Mouse (Mus musculus): ENCODE data around the gene Grk4.

Gene Grk4

GRCm38 (mm10) chr5:34659686-34660590, at the start of gene Grk4, which contains the start of gene Nop14:
Gene Grk4 (plus strand): TSS chr5:34660379.
Gene Nop14 (minus strand): TSS chr5:34660148.
- DNase-seq = peak; percentile 100

GRCm38 (mm10) chr5:34632996-34633395, 27.2 kb upstream of the Grk4 start:
- DNase-seq = no peak

- DNase-seq = no peak
Observed at GRCm38 (mm10) chr5:34633641-34634040, 26.5 kb upstream of the Grk4 start.

GRCm38 (mm10) chr5:34634746-34635400, 25.3 kb upstream of the Grk4 start:
- no peak for DNase-seq

GRCm38 (mm10) chr5:34635665-34636192, 24.4 kb upstream of the Grk4 start:
- DNase-seq = no peak

- DNase-seq = peak; percentile 72 to 81
Observed at GRCm38 (mm10) chr5:34636481-34637287, 23.5 kb upstream of the Grk4 start, which contains the start of gene Mfsd10. Gene Mfsd10 (minus strand): TSS chr5:34637212.

GRCm38 (mm10) chr5:34637591-34638156, 22.5 kb upstream of the Grk4 start:
- DNase-seq = no peak

- DNase-seq = peak; percentile 44 to 60
Observed at GRCm38 (mm10) chr5:34641991-34642390, 18.2 kb upstream of the Grk4 start.

GRCm38 (mm10) chr5:34642932-34643331, 17.2 kb upstream of the Grk4 start:
- DNase-seq = peak; percentile 46 to 67

GRCm38 (mm10) chr5:34647581-34647980, 12.6 kb upstream of the Grk4 start:
- peak in 1 of 2 experiments; percentile 74 for DNase-seq

- no peak for DNase-seq
Observed at GRCm38 (mm10) chr5:34652961-34653360, 7.2 kb upstream of the Grk4 start.

GRCm38 (mm10) chr5:34654881-34655280, 5.3 kb upstream of the Grk4 start:
- no peak for DNase-seq

- DNase-seq = no peak
Observed at GRCm38 (mm10) chr5:34657556-34657955, 2.6 kb upstream of the Grk4 start.

- peak in 1 of 2 experiments; percentile 51 for DNase-seq
Observed at GRCm38 (mm10) chr5:34660591-34661130, 482 bp downstream of the Grk4 start.

- DNase-seq = no peak
Observed at GRCm38 (mm10) chr5:34661909-34662308, 1.7 kb downstream of the Grk4 start.

GRCm38 (mm10) chr5:34663231-34663630, 3.1 kb downstream of the Grk4 start:
- no peak for DNase-seq

GRCm38 (mm10) chr5:34669493-34669892, 9.3 kb downstream of the Grk4 start:
- DNase-seq = peak in 1 of 2 experiments; percentile 17

- peak in 1 of 2 experiments; percentile 37 for DNase-seq
Observed at GRCm38 (mm10) chr5:34670280-34670679, 10.1 kb downstream of the Grk4 start.

GRCm38 (mm10) chr5:34689868-34690267, 29.7 kb downstream of the Grk4 start:
- DNase-seq = no peak

GRCm38 (mm10) chr5:34692782-34693181, 32.6 kb downstream of the Grk4 start:
- no peak for DNase-seq

GRCm38 (mm10) chr5:34695521-34695920, 35.3 kb downstream of the Grk4 start:
- DNase-seq = no peak

GRCm38 (mm10) chr5:34708436-34708835, 48.3 kb downstream of the Grk4 start:
- DNase-seq = peak; percentile 19 to 45

Measured in kidney, adult 8-10 months (tissue).